Mouse (Mus musculus) retina, adult 2 months (tissue): ENCODE data around the gene Ccdc110.

Experiments used
- DNase-seq: peaks from one replicate; pipeline ENCODE4 v3.0.0-alpha.2; 2012; ENCODE audit warnings: low read depth, low spot score

Gene Ccdc110

GRCm38 (mm10) chr8:45975837-45976468, 41.5 kb downstream of the Ccdc110 start:
- no peak for DNase-seq

GRCm38 (mm10) chr8:45986665-45987064, 52.2 kb downstream of the Ccdc110 start:
- DNase-seq, result no peak

- no peak for DNase-seq
Measured at GRCm38 (mm10) chr8:45988189-45988588, 53.8 kb downstream of the Ccdc110 start.

GRCm38 (mm10) chr8:45990631-45991310, 56.4 kb downstream of the Ccdc110 start:
- no peak for DNase-seq
